Mouse (Mus musculus): ENCODE results near the gene Gm4131. TPM values are rescaled to one million over a fixed set of nuclear protein-coding genes. Genes with fewer than 3 reads are reported as not detected.

Gm4131 gene
- polyA plus RNA-seq, 1 experiment from 2014 or later, result not detected

GRCm38 (mm10) chr14:62457420-62458181 is 109.1 kb downstream of the Gm4131 start:
- H3K36me3 ChIP-seq (replicated peaks), result no peaks in the 10 kb centered on the region
- H3K4me1 ChIP-seq (replicated peaks), result no peaks in the 10 kb centered on the region
- 16% methylated on average over 22 of the region's 22 CpGs for WGBS (ENCODE audit: insufficient replicate concordance)
- no peaks in the 10 kb centered on the region for H3K9me3 ChIP-seq (replicated peaks)
- no peak for ATAC-seq (ENCODE audit: insufficient read depth)
- H3K27ac ChIP-seq (replicated peaks), result no peak overlapping the region
- H3K27me3 ChIP-seq, result no peaks in the 10 kb centered on the region
- no peak overlapping the region for H3K9ac ChIP-seq
- no peak overlapping the region for H3K4me3 ChIP-seq (replicated peaks)
- H3K4me2 ChIP-seq, result peak overlapping the region; percentile 16; the same call in 1 of the 2 replicates

- no peaks in the 10 kb centered on the region for H3K36me3 ChIP-seq (replicated peaks)
- no peak for ATAC-seq (ENCODE audit: insufficient read depth)
- no peak within 1 kb of the TSS for H3K27ac ChIP-seq (replicated peaks)
- no peak within 1 kb of the TSS for H3K4me2 ChIP-seq
- 60% methylated on average over 9 of the region's 9 CpGs for WGBS (ENCODE audit: insufficient replicate concordance)
- no peak within 1 kb of the TSS for H3K9ac ChIP-seq
- H3K4me1 ChIP-seq (replicated peaks), result no peaks in the 10 kb centered on the region
- no peaks in the 10 kb centered on the region for H3K27me3 ChIP-seq
- no peaks in the 10 kb centered on the region for H3K9me3 ChIP-seq (replicated peaks)
- H3K4me3 ChIP-seq (replicated peaks), result no peak within 1 kb of the TSS
These were observed 110.4 kb downstream of the Gm4131 start, which contains the start of gene Gucy1b2 for GRCm38 (mm10) chr14:62456239-62456747. Gene Gucy1b2 (minus strand): TSS chr14:62456289.

- Histone ChIP-seq H3K4me1 (replicated peaks) (no peaks in the 10 kb centered on the region), H3K9me3 (replicated peaks) (no peaks in the 10 kb centered on the region), H3K36me3 (replicated peaks) (no peaks in the 10 kb centered on the region), H3K27ac (replicated peaks) (no peak overlapping the region), H3K9ac (no peak overlapping the region), H3K4me2 (no peak overlapping the region), H3K4me3 (replicated peaks) (no peak overlapping the region), H3K27me3 (no peaks in the 10 kb centered on the region)
- 52% methylated on average over 5 of the region's 5 CpGs for whole genome bisulfite sequencing (ENCODE audit: insufficient replicate concordance)
- ATAC-seq (ENCODE audit: insufficient read depth), result no peak
These were observed 111.2 kb downstream of the Gm4131 start for GRCm38 (mm10) chr14:62455570-62455879.

GRCm38 (mm10) chr14:62454760-62455569 is 111.8 kb downstream of the Gm4131 start:
- Histone ChIP-seq H3K4me2 (no peak overlapping the region), H3K9me3 (replicated peaks) (no peaks in the 10 kb centered on the region)
- no peak for ATAC-seq (ENCODE audit: insufficient read depth)

GRCm38 (mm10) chr14:62454136-62454535 is 112.6 kb downstream of the Gm4131 start:
- H3K4me3 ChIP-seq (replicated peaks), result no peak overlapping the region
- H3K36me3 ChIP-seq (replicated peaks), result no peaks in the 10 kb centered on the region
- WGBS (ENCODE audit: insufficient replicate concordance), result 54% methylated on average over 3 of the region's 3 CpGs
- H3K27ac ChIP-seq (replicated peaks), result no peak overlapping the region
- H3K4me1 ChIP-seq (replicated peaks), result no peaks in the 10 kb centered on the region
- no peak overlapping the region for H3K9ac ChIP-seq
- no peaks in the 10 kb centered on the region for H3K9me3 ChIP-seq (replicated peaks)
- H3K4me2 ChIP-seq, result no peak overlapping the region
- no peak for ATAC-seq (ENCODE audit: insufficient read depth)
- H3K27me3 ChIP-seq, result no peaks in the 10 kb centered on the region

More at GRCm38 (mm10) chr14:62454760-62455569, 111.8 kb downstream of the Gm4131 start:
- Histone ChIP-seq H3K36me3 (replicated peaks) (no peaks in the 10 kb centered on the region), H3K9ac (no peak overlapping the region), H3K27ac (replicated peaks) (no peak overlapping the region), H3K4me3 (replicated peaks) (no peak overlapping the region), H3K27me3 (no peaks in the 10 kb centered on the region), H3K4me1 (replicated peaks) (no peaks in the 10 kb centered on the region)
- WGBS (ENCODE audit: insufficient replicate concordance), result 40% methylated on average over 9 of the region's 9 CpGs

GRCm38 (mm10) chr14:62453276-62453675 is 113.4 kb downstream of the Gm4131 start:
- Histone ChIP-seq H3K4me1 (replicated peaks) (no peaks in the 10 kb centered on the region), H3K4me3 (replicated peaks) (no peak overlapping the region), H3K9me3 (replicated peaks) (no peaks in the 10 kb centered on the region), H3K9ac (no peak overlapping the region), H3K4me2 (no peak overlapping the region), H3K27me3 (no peaks in the 10 kb centered on the region), H3K27ac (replicated peaks) (no peak overlapping the region), H3K36me3 (replicated peaks) (no peaks in the 10 kb centered on the region)
- ATAC-seq (ENCODE audit: insufficient read depth), result no peak
- WGBS (ENCODE audit: insufficient replicate concordance), result 62% methylated on average over 11 of the region's 11 CpGs

GRCm38 (mm10) chr14:62450706-62451105 is 116.0 kb downstream of the Gm4131 start:
- no peaks in the 10 kb centered on the region for H3K9me3 ChIP-seq (replicated peaks)
- ATAC-seq (ENCODE audit: insufficient read depth), result no peak
- no peaks in the 10 kb centered on the region for H3K4me1 ChIP-seq (replicated peaks)
- H3K36me3 ChIP-seq (replicated peaks), result no peaks in the 10 kb centered on the region
- H3K27ac ChIP-seq (replicated peaks), result no peak overlapping the region
- no peak overlapping the region for H3K4me2 ChIP-seq
- H3K4me3 ChIP-seq (replicated peaks), result no peak overlapping the region
- 66% methylated on average over 1 of the region's 1 CpGs for WGBS (ENCODE audit: insufficient replicate concordance)
- H3K27me3 ChIP-seq, result no peaks in the 10 kb centered on the region
- no peak overlapping the region for H3K9ac ChIP-seq

GRCm38 (mm10) chr14:62447214-62447548 is 119.5 kb downstream of the Gm4131 start:
- no peaks in the 10 kb centered on the region for H3K36me3 ChIP-seq (replicated peaks)
- no peak overlapping the region for H3K4me2 ChIP-seq
- no peaks in the 10 kb centered on the region for H3K27me3 ChIP-seq
- H3K9ac ChIP-seq, result no peak overlapping the region
- 72% methylated on average over 3 of the region's 3 CpGs for WGBS (ENCODE audit: insufficient replicate concordance)
- H3K4me1 ChIP-seq (replicated peaks), result no peaks in the 10 kb centered on the region
- no peak for ATAC-seq (ENCODE audit: insufficient read depth)
- H3K27ac ChIP-seq (replicated peaks), result no peak overlapping the region
- H3K9me3 ChIP-seq (replicated peaks), result no peaks in the 10 kb centered on the region
- H3K4me3 ChIP-seq (replicated peaks), result no peak overlapping the region

GRCm38 (mm10) chr14:62446385-62447213 is 120.1 kb downstream of the Gm4131 start:
- 61% methylated on average over 7 of the region's 7 CpGs for WGBS (ENCODE audit: insufficient replicate concordance)

GRCm38 (mm10) chr14:62443840-62444430 is 122.8 kb downstream of the Gm4131 start:
- ATAC-seq (ENCODE audit: insufficient read depth), result no peak
- Histone ChIP-seq H3K4me2 (no peak overlapping the region), H3K9ac (no peak overlapping the region), H3K4me3 (replicated peaks) (no peak overlapping the region), H3K36me3 (replicated peaks) (no peaks in the 10 kb centered on the region), H3K27ac (replicated peaks) (no peak overlapping the region), H3K27me3 (no peaks in the 10 kb centered on the region), H3K4me1 (replicated peaks) (no peaks in the 10 kb centered on the region), H3K9me3 (replicated peaks) (no peaks in the 10 kb centered on the region)
- 63% methylated on average over 6 of the region's 6 CpGs for WGBS (ENCODE audit: insufficient replicate concordance)

More at GRCm38 (mm10) chr14:62446385-62447213, 120.1 kb downstream of the Gm4131 start:
- no peak for ATAC-seq (ENCODE audit: insufficient read depth)
- H3K36me3 ChIP-seq (replicated peaks), result no peaks in the 10 kb centered on the region
- H3K27ac ChIP-seq (replicated peaks), result no peak overlapping the region
- no peaks in the 10 kb centered on the region for H3K4me1 ChIP-seq (replicated peaks)
- no peak overlapping the region for H3K9ac ChIP-seq
- H3K9me3 ChIP-seq (replicated peaks), result no peaks in the 10 kb centered on the region
- no peaks in the 10 kb centered on the region for H3K27me3 ChIP-seq
- no peak overlapping the region for H3K4me2 ChIP-seq
- no peak overlapping the region for H3K4me3 ChIP-seq (replicated peaks)
